Mouse (Mus musculus) layer of hippocampus, postnatal 10 days (tissue): ENCODE measurements at regions not wholly inside any gene's neighbourhood (a gene's known extent, or its start where the extent isn't known, plus 50 kb on each side); places are given as distances from the start of the nearest gene placed in this dataset.

Experiments used
- microRNA-seq, 2 experiments: library from miRNA; unstranded; fragments of <30 nt; microRNA quantifications; one replicate each; pipeline ENCODE4 v1.2.0; 2021

Small RNAs in the stretch of these regions (microRNA-seq; reads per million reads assigned to microRNA genes)
- 2.0 to 2.2 reads per million in 2 experiments for gene Mir378d
